Mouse (Mus musculus) heart, adult 8-10 months (tissue): ENCODE data around the gene Gm28729. TPM values are rescaled to one million over a fixed set of nuclear protein-coding genes. Genes with fewer than 3 reads are reported as not detected.
A peak's percentile ranks its signal among the peaks of the same experiment; 100 is the strongest.
"Not testable (repeated sequence)": the region's sequence is repeated elsewhere in the genome, so short reads cannot be mapped to it uniquely, and the experiment has no call there.

ENCODE experiments used
- DNase-seq: peaks from one replicate; pipeline ENCODE4 v3.0.0; 2022; ENCODE audit warnings: low spot score
- total RNA-seq, 4 experiments: library from RNA; stranded (reverse); gene quantifications; 2 replicates each; pipeline ENCODE4 v1.2.4; 2022

The Gm28729 gene
- total RNA-seq, 4 experiments from 2014 or later, result not detected

GRCm38 (mm10) chr9:96521574-96521973 lies 3.5 kb downstream of the Gm28729 start:
- not testable (repeated sequence) for DNase-seq

DNA sequence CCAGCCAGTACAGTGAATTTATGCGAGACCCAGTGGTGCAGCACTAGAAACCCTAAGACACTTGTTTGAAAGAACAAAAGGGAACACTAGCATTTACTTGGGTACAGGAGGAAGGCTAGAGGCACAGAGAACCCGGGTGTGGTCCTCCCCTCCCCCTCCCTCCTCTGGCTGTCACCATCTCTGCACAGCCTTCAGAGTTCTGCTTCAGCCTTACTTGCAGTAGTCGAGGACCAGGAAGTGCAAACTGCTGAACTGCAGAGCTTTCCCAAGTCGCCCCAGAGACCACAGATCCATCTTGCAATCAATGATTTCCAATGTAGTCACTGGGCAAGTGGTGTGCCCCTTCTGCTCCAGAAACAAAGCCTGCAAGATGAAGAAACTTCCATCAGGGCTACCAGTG lies 7.6 kb downstream of the Gm28729 start:
- no peak for DNase-seq

DNA sequence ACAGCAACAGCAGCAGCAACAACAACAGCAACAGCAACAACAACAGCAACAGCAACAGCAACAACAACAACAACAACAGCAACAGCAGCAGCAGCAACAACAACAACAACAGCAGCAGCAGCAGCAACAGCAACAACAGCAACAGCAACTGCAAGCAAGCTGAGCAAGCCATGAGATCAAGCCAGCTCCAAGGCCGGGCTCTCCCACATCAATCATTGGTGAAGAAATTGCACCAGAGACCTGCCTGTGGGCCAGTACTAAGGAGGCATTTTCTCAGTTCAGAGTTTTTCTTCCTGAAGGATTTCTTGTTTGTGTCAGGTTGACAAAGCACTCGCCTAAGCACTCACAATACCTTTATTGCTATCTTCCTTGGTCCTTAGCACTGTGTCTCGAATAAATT lies 8.3 kb downstream of the Gm28729 start:
- DNase-seq, result no peak

- DNase-seq, result no peak
Observed at GRCm38 (mm10) chr9:96515737-96516136, 9.3 kb downstream of the Gm28729 start.

DNA sequence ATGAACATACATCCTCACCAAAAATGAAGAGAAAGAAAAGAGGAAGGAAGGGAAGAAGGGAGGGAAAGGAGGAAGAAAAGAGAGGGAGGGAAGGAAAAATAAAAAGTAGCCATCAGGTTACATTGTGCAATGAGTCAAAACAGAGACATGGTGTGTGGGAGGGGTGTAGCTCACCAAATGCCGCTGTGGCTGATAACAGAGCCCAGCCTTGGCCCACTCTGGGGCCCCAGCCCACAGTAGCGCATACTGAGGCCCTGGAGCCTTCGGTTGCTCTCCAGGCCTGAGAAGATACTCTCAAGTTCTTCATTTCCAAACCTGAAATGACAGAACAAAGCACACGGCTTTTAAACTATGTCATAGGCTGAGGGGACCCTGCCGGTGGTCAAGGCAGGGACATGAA lies 10.8 kb downstream of the Gm28729 start:
- DNase-seq, result no peak

DNA sequence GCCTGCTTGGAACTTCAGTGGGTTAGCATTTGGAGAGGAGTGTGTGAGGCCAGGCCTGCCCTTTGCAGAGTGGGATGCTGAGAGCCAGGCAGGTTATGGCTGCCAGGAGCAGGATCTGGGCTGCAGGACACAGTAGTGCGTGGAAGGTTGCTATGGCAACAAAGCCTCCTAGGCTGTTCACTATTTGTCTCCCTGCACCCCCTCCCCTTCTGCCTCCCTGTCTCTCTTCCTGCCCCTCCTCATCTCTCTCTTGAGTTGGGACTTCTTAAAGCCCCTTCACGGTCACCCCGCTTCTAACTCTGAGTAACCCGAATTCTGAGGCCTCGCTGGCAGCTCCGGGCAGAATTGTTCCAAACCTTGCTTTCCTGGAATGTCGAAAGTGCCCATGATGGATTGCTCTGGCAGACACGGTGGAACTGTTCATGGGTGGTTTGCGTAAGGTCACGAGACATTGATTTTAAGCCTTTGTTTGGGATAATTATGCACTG lies 19.0 kb downstream of the Gm28729 start:
- no peak for DNase-seq

- no peak for DNase-seq
Observed at GRCm38 (mm10) chr9:96505156-96505555, 19.9 kb downstream of the Gm28729 start.

DNA sequence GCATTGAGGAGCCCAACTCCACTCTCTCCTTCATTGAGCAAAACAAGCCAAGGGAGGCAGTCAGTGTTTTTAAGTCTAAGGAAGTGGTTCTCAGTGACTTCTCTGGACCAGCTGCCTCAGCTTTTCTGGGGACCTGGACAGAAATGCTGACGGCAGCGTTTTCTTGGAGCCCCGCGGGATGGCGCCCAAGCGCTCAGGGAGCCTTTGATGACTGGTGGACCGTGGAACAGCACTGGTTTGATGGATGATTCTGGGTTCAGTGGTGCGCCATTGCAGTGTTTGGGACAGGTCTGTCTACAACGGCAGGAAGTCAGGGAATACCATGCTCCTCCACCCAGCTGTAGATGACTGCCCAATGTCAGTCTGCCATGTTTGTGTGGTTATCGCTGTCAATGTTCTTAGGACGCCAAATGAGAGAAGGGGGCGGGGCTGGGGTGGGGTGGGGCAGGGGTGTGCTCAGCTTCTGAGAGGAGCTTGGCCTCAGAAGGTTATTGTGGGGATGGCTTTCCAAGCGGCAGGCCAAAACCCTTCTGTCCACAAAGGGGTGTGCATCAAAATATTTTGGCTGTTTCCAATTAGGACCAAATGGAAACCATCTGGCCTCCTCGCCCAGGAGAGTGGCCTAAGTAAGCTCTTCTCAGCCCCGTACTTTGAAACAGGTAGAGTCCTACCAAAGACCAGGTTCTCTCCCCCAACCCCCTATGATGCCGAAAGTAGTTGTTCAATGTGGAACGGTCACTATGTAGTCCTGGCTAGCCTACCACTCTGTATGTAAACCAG lies 20.8 kb downstream of the Gm28729 start:
- no peak for DNase-seq

GRCm38 (mm10) chr9:96502856-96503610 lies 22.0 kb downstream of the Gm28729 start:
- no peak for DNase-seq

DNA sequence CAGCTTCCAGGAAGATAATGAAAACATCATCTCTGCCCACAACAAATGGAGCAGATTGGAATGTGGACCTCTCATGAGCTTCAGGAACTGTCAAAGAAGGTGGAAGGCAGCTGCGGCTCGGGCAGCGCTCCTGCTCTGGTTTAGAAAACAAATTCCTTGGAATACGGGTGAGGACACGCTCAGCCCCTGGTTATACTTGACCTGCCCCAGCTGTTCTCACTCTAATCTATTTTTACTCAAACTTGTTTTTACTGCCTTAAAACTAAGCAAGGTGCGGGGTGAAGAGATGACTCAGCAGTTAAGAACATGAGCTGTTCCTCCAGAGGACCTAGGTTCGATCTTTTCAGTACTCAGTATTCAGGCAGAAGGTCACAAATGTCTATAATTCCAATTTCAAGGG lies 23.8 kb downstream of the Gm28729 start:
- no peak for DNase-seq

GRCm38 (mm10) chr9:96493212-96493611 lies 31.9 kb downstream of the Gm28729 start:
- DNase-seq, result no peak

DNA sequence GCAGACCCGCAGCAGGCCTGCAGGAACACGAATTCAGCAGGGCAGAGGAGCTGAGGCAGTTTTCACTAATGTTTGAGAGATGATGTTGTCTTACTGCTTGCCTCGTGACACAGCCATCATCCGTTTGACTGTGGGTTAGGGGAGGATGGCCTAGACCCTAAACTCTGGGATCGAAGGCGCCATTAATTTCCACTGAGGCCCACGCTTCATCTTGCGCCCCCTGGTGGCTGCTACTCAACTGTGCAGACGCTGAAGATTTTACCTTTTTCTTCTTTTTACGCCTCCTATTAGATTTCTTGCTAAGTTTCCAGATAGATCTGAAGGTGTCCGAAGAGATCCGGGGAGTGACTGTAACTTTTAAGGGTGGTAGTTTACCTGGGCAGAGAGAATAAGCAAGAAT lies 33.3 kb downstream of the Gm28729 start:
- peak; percentile 21 for DNase-seq

- DNase-seq, result not testable (repeated sequence)
Observed at GRCm38 (mm10) chr9:96487869-96488268, 37.2 kb downstream of the Gm28729 start.

DNA sequence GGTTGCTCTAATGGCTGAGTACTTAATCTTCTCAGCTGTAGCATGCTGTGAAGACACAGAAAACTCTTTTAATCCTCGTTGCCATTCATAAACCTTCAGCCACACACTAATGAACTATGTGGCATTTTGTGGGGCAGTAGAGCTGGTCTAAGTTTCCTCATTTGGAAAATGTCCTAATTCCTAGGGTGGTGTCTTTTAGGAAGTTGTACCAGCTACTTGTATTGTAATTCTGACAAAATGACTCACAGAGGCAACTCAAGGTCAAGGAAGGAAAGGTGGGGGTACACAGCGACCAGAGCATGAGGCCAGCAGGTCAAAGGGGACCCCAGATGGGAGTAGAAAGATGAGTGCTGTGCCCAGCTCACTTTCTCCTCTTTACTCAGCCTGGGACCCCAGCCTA lies 41.4 kb downstream of the Gm28729 start:
- DNase-seq, result no peak

DNA sequence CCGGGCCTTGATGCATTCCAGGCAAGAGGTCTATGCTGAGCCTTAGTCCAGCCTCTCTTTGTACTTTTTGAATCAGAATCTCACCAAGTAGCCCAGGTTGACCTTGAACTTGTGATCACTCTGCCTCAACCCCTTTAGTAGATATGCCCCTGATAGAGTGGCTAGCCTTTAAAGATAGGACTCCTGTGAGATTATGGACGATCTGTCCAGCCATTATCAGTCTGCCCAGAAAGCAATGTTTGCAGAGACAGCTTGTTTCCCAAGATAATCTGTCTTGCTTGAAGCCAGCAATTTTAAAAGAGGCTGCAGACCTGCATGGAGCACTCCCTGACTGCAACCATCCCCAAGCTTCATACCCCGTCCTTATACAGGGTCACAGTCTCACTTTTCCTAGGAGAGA lies 42.0 kb downstream of the Gm28729 start:
- DNase-seq, result no peak

DNA sequence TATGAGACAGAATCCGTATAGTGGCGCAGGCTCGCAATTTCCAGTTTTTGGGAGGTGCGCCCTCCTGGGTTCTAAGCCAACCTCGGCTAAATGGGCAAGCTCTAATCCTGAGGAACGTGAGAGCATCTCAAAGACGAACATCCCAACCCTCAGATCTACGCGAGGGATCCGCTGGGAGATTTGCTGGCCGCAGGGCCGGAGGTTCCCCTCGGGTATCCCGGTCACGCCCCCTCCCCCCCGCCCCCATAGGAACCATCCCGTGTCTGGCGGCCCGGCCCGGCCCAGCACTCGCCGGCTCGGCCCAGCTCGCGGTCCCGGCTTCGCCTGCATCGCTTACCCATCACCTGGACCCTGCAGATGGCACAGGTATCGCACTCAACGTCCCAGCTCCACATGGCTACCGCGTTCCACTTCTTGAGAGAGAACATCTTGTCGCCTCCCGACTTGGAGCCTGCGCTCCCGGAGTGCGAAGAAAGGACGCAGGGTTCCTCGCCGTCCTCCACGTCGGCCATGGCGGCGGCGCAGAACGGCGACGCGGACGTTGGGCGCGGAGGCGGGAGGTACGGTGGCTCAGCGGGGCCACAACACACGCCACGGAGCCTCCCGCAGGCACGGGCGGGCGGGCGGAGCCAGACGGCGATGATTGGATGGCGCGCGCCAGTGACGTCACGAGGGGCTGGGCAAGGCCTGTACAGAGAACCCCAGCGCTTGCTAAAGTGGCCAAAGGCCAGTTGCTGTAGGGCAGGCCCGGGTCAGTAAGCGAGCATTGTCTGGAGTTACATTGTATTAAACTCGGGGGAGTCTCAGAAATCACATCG lies 46.8 kb downstream of the Gm28729 start, which contains the start of gene Rnf7:
Rnf7 (minus strand) TSS at position 605 of the 818 bp plus-strand sequence.
- DNase-seq, result peak; percentile 99

DNA sequence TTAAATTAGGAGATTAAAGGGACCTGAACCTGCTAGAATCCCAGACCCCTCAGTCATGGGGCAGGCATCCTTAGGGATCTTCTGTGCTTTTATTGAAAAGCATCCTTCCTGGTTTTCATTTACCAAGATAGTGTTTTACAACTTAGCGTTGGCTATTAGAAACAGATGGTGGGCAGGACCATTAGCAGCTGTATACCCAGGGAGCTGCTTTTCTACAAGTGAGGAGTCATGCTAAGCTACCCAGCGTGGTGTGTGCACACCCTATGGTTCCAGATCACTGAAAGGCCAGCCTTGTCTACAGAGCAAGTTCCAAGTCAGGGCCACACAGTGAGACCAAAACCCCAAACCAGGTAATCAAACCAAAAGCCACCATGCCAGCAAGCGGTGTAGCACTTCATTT lies 52.7 kb downstream of the Gm28729 start:
- no peak for DNase-seq

DNA sequence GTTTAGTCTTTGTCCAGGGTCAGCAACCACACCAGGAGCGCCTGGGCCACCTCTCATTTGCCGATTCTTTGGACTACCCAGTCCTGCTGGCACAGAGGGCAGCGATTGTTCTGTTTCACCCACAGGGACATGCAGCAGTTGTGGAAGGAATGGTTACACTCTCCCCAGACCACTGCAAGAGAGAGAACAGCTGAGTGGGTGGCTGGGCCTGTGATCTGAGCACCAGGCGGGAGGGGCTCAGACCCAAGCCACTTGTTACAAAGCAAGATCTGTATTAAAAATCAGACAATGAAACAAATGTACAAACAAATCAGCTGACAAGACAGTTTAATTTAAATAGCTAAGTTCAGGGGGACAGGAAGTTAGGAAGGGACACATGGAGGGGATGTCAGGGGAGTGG lies 53.4 kb downstream of the Gm28729 start:
- not testable (repeated sequence) for DNase-seq

GRCm38 (mm10) chr9:96470266-96470974 lies 54.6 kb downstream of the Gm28729 start:
- no peak for DNase-seq

DNA sequence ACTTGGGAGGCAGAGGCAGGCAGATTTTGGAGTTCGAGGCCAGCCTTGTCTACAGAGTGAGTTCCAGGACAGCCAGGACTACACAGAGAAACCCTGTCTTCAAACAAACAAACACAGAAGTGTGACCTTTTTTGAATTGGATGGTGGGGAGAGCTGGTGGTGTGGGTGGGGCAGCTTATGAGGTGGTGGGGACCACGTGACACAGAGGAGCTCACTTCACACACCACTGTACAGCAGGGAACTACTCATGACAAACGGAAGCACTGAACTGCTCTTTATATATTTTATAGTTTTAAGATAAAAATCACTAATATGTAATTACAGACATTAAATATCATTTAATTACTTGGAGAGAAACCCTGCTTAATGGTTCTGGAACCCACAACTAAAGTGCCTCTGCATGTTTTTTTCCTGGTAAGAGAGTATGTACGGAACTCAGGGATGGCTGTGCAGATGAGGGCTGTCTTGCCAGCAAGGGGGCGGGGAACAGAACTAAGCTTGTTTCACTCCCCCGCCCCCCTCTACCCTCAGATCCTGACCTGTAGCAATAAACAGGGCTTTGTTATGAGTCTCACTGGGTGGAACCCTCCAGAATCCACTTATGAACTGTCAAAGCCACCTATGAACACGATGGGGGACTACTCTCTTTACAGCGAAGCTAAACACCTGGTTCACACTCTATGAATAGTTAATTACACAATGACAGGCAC lies 55.4 kb downstream of the Gm28729 start:
- no peak for DNase-seq

- DNase-seq, result no peak
Observed at GRCm38 (mm10) chr9:96463708-96464107, 61.4 kb downstream of the Gm28729 start.
